Mouse (Mus musculus): ENCODE measurements around the gene Mtm1.

GRCm38 (mm10) chrX:71268972-71269371 lies 58.4 kb downstream of the Mtm1 start:
- TF ChIP-seq EP300 (IDR thresholded peaks at IDR 0.05; ENCODE audit: insufficient read depth, low read depth, low read length): no peak
- no peak for TF ChIP-seq POLR2A (IDR thresholded peaks at IDR 0.05; ENCODE audit: insufficient read depth, low read depth, low read length)
